Mouse (Mus musculus) G1E (cell line): Measurements from ENCODE around the gene Ankrd55.

Source experiments
- CTCF ChIP-seq: IDR thresholded peaks from 2 replicates; pipeline ENCODE4 v1.5.1; 2012; ENCODE audit warnings: low read depth, low read length, inconsistent platforms, mixed read lengths
- GATA1 ChIP-seq: IDR thresholded peaks from 2 replicates; pipeline ENCODE4 v1.6.1; 2012; ENCODE audit warnings: borderline replicate concordance, low read length, inconsistent platforms, mixed read lengths
- POLR2AphosphoS5 ChIP-seq: IDR thresholded peaks from 2 replicates; pipeline ENCODE4 v1.6.1; 2012; ENCODE audit warnings: low read depth, low read length, inconsistent platforms; ENCODE audit not compliant: insufficient replicate concordance
- TAL1 ChIP-seq: conservative IDR thresholded peaks from 2 replicates; pipeline ENCODE4 v1.6.1; 2012; ENCODE audit warnings: low read depth, low read length, inconsistent platforms, mixed read lengths

GRCm38 (mm10) chr13:112405184-112405583 lies 116.9 kb downstream of the Ankrd55 start:
- no peak for TF ChIP-seq CTCF
- no peak for TF ChIP-seq POLR2AphosphoS5
- no peak for TF ChIP-seq GATA1
- no peak for TF ChIP-seq TAL1
